Mouse (Mus musculus) stomach, embryonic 15.5 days (tissue): ENCODE measurements around the gene Cidec. TPM values are rescaled to one million over a fixed set of nuclear protein-coding genes. Genes with fewer than 3 reads are reported as not detected.

ENCODE experiments used
- ATAC-seq: fragments of 200-750 bp; cut with Nextera tagmentation; 2 replicates; pipeline ENCODE4 v1.8.0; 2017; ENCODE audit warnings: low read depth, moderate number of reproducible peaks, moderate TSS enrichment; ENCODE audit not compliant: insufficient read depth, low FRiP score
- H3K27ac ChIP-seq: fragments of 300-500 bp; sonication (generic); 2 replicates; pipeline ENCODE4 v1.5.1; 2015; ENCODE audit warnings: mild to moderate bottlenecking, inconsistent platforms
- H3K27me3 ChIP-seq: fragments of 300-500 bp; sonication (generic); replicated peaks from 2 replicates; pipeline ENCODE4 v1.6.1; 2015; ENCODE audit warnings: inconsistent platforms
- H3K36me3 ChIP-seq: fragments of 300-500 bp; sonication (generic); 2 replicates; pipeline ENCODE4 v1.6.1; 2015; ENCODE audit warnings: inconsistent platforms
- H3K4me1 ChIP-seq: fragments of 300-500 bp; sonication (generic); 2 replicates; pipeline ENCODE4 v1.6.1; 2015; ENCODE audit warnings: inconsistent platforms
- H3K4me2 ChIP-seq: fragments of 300-500 bp; sonication (generic); 2 replicates; pipeline ENCODE4 v1.6.1; 2015; ENCODE audit warnings: mild to moderate bottlenecking, inconsistent platforms
- H3K4me3 ChIP-seq: fragments of 300-500 bp; sonication (generic); replicated peaks from 2 replicates; pipeline ENCODE4 v1.5.1; 2015; ENCODE audit warnings: inconsistent platforms
- H3K9ac ChIP-seq: fragments of 300-500 bp; sonication (generic); 2 replicates; pipeline ENCODE4 v1.6.1; 2015; ENCODE audit warnings: inconsistent platforms
- H3K9me3 ChIP-seq: fragments of 300-500 bp; sonication (generic); 2 replicates; pipeline ENCODE4 v1.6.1; 2016; ENCODE audit warnings: inconsistent platforms
- WGBS: fragments of 180-500 bp; shearing (Covaris S2); methylation state at CpG from one replicate; pipeline ENCODE4 v1.1.7; 2015; 5-methylcytosine and 5-hydroxymethylcytosine counted together
- polyA plus RNA-seq: library from polyadenylated mRNA; unstranded; fragments of >200 nt; fragmentation: Nextera tagmentation; extraction: Ambion mirVana; gene quantifications from 2 replicates; pipeline ENCODE4 v1.2.1, GENCODE M21; 2015

Cidec gene
- polyA plus RNA-seq, 1 experiment from 2014 or later, result 2.3 TPM

DNA sequence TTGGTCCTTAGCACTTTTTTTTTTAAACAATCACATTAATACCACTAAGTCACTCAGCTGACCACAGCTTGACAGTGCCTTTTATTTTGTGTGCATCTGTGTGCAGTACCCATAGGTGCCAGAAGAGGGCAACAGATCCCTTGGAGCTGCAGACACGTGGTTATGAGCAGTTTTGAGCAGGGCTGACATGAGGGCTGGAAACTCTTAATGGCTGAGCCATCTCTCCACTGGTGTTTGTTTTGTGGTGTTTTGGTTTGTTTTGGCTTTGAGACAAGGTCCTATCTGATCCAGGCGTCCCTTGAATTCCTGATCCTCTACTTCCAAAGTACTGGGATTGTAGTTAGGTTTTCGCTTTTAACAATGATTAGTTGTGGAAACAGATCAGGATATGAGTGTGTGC, 8.2 kb downstream of the Cidec start:
- H3K4me2 ChIP-seq, result no peak overlapping the region
- H3K27ac ChIP-seq, result no peak overlapping the region
- 60% methylated on average over 3 of the region's 3 CpGs for WGBS
- ATAC-seq, result no peak
- no peaks in the 10 kb centered on the region for H3K27me3 ChIP-seq
- no peak overlapping the region for H3K9ac ChIP-seq
- no peaks in the 10 kb centered on the region for H3K9me3 ChIP-seq
- no peak overlapping the region for H3K4me3 ChIP-seq
- no peaks in the 10 kb centered on the region for H3K36me3 ChIP-seq
- H3K4me1 ChIP-seq, result no peaks in the 10 kb centered on the region

DNA sequence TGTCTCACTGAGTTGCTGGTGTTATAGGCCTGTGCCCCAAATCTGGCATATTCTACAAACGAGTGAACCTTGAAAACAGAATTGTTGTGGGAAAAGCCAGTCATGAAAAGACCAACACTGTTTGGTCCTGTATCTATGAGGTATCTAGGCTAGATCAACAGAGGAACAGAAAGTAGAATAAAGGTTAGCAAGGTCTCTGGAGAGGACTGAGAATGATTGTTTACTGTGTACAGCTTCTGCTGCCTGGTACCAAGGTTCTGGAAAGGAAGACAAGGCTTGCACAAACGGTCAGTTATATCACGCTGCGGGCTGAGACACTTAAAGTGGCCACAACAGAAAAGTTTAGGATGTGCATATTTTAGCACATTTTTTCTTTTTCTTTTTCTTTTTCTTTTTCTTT, 8.9 kb downstream of the Cidec start:
- no peak overlapping the region for H3K9ac ChIP-seq
- H3K27ac ChIP-seq, result no peak overlapping the region
- no peak overlapping the region for H3K4me3 ChIP-seq
- no peaks in the 10 kb centered on the region for H3K36me3 ChIP-seq
- H3K9me3 ChIP-seq, result no peaks in the 10 kb centered on the region
- H3K27me3 ChIP-seq, result no peaks in the 10 kb centered on the region
- ATAC-seq, result no peak
- no peak overlapping the region for H3K4me2 ChIP-seq
- 92% methylated on average over 4 of the region's 4 CpGs for WGBS
- no peaks in the 10 kb centered on the region for H3K4me1 ChIP-seq

DNA sequence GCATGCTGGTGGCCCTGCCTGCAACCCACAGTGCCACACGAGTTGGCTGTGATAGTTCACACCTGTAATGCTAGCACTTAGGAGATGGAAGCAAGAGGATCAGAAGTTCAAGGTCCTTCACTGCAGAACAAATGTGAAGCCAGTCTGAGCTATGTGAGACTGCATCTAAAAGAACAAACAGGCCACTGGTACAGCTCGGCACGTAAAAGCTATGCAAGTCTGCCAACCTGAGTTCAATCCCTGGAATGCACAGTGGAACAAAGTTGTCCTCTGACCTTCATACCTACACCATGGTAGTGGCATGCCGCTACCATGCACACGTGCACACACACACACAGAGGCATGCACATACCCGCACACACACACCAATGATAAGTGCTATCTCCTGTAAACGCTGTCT, 11.4 kb downstream of the Cidec start:
- Histone ChIP-seq H3K27me3 (no peaks in the 10 kb centered on the region), H3K4me3 (no peak overlapping the region), H3K9ac (no peak overlapping the region), H3K4me2 (no peak overlapping the region), H3K4me1 (0 out of 2 replicates have a peak, but pooled peaks cover 4% of the 10 kb centered on the region), H3K9me3 (no peaks in the 10 kb centered on the region), H3K36me3 (no peaks in the 10 kb centered on the region), H3K27ac (no peak overlapping the region)
- peak; percentile 30; the same call in 1 of the 2 replicates for ATAC-seq
- WGBS, result 70% methylated on average over 7 of the region's 7 CpGs

DNA sequence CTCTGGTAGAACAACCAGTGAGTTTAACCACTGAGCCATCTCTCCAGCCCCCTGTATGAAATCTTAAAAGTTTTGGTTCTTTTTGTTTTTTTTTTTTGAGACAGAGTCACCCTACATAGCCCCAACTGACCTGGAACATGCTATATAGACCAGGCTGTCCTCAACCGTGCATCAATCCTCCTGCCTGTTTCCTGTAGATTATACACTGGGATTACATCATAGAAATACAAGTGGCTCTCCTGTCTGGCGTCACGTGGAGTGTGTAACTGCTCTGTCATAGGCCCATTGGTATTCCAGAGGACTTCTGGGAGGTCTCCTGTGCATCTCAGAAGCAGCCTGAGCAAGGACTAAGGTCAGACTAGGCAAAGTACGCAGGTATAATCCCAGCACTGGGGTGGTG, 12.6 kb downstream of the Cidec start:
- Histone ChIP-seq H3K4me1 (peaks cover 8% of the 10 kb centered on the region; the same call in 1 of the 2 replicates), H3K36me3 (no peaks in the 10 kb centered on the region), H3K27ac (no peak overlapping the region), H3K9me3 (no peaks in the 10 kb centered on the region), H3K9ac (no peak overlapping the region), H3K27me3 (no peaks in the 10 kb centered on the region), H3K4me2 (no peak overlapping the region), H3K4me3 (no peak overlapping the region)
- ATAC-seq, result no peak
- 71% methylated on average over 4 of the region's 4 CpGs for WGBS

DNA sequence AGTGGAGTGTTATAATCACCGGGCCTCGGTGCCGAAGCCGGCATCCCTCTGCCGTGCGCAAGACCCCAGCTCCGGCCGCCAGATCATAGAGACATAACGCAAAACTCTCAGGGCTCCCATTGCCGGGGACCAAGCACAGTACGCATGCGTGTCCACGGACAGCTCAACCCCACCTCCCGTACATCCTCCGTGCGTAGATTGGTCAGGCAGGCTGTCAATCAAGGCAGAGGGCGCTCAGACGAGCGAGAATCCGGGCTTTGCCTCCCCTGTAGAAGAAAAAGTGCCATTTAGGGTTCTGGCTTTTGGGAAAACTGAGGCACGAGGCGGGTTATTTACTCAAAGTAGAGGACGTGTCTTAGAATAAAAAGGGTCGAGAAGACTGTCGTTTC, 16.4 kb downstream of the Cidec start, which contains the start of gene Rpusd3:
Gene Rpusd3 (minus strand): TSS at position 142 of the 389 bp plus-strand sequence.
- H3K9me3 ChIP-seq, result no peaks in the 10 kb centered on the region
- WGBS, result under 1% methylated on average over 25 of the region's 25 CpGs
- no peaks in the 10 kb centered on the region for H3K36me3 ChIP-seq
- H3K27ac ChIP-seq, result no peak within 1 kb of the TSS; the same call in 1 of the 2 replicates
- H3K9ac ChIP-seq, result peak within 1 kb of the TSS; percentile 50
- peak within 1 kb of the TSS; percentile 66 for H3K4me3 ChIP-seq
- ATAC-seq, result peak; percentile 96
- no peaks in the 10 kb centered on the region for H3K27me3 ChIP-seq
- peaks cover 8% of the 10 kb centered on the region; the same call in 1 of the 2 replicates for H3K4me1 ChIP-seq
- H3K4me2 ChIP-seq, result peak within 1 kb of the TSS; percentile 95

DNA sequence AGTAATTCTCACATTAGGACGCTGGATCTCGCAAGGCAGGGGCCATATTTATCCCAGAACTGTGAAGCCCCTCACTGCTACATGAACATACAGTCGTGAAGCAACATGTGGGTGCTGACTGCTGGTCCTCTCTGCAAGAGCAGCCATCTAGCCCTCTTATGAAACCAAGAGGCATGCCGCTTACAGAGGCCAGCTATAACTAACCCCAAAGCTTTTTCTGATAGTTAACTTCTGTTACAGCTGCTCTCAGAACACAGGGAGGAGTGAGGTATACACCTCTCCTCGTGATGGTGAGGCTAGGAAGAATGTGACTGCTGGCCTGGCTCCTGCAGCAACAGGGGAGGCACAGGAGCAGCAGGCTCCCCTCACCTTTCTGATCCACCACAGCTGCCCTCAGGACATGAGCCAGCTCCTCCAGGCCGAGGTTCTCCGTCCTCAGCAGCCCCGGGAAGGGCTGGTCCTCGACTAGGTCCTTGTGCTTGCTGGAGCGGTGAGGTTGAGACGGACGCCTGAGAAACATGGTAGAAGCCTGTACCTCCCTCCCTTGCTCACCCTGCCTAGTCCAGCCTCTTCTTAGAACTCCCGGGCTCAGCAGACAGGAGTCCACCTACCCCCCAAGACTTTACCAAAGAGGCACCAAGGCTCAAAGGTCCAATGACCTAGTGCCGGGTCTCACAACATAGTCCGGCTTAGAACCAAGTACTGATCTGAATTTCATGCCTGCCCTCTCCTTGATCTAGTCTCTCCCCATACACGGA, 16.9 kb downstream of the Cidec start:
- WGBS, result 11% methylated on average over 16 of the region's 16 CpGs
- Histone ChIP-seq H3K9me3 (no peaks in the 10 kb centered on the region), H3K4me1 (peaks cover 8% of the 10 kb centered on the region; the same call in 1 of the 2 replicates), H3K9ac (peak overlapping the region; percentile 50), H3K4me3 (peak overlapping the region; percentile 66), H3K27ac (no peak overlapping the region; the same call in 1 of the 2 replicates), H3K27me3 (no peaks in the 10 kb centered on the region), H3K36me3 (no peaks in the 10 kb centered on the region), H3K4me2 (peak overlapping the region; percentile 95)
- peak; percentile 37 for ATAC-seq

DNA sequence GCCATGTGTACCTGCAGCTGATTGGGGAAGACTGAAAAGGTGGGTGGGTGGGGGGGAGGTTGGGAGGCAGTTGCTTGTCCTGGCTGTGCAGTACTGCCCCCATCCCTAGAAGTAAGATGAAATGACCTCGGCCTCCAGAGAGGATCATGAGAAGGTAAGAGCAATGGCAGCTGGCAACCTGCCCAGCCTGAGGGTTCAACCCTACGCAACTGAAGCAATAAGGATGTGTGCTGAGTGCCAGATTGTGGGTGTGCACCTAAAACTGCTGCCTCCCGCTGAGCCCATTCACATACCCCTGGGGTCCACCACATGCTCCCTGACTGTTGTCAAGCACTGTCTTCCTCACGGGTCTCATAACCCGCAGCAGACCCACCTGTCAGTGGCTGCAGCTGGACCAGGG, 19.1 kb downstream of the Cidec start:
- Histone ChIP-seq H3K9ac (no peak overlapping the region), H3K27me3 (no peaks in the 10 kb centered on the region), H3K36me3 (no peaks in the 10 kb centered on the region), H3K4me2 (no peak overlapping the region), H3K4me3 (no peak overlapping the region), H3K27ac (no peak overlapping the region), H3K9me3 (no peaks in the 10 kb centered on the region), H3K4me1 (peaks cover 8% of the 10 kb centered on the region; the same call in 1 of the 2 replicates)
- ATAC-seq, result no peak
- WGBS, result 76% methylated on average over 5 of the region's 5 CpGs

DNA sequence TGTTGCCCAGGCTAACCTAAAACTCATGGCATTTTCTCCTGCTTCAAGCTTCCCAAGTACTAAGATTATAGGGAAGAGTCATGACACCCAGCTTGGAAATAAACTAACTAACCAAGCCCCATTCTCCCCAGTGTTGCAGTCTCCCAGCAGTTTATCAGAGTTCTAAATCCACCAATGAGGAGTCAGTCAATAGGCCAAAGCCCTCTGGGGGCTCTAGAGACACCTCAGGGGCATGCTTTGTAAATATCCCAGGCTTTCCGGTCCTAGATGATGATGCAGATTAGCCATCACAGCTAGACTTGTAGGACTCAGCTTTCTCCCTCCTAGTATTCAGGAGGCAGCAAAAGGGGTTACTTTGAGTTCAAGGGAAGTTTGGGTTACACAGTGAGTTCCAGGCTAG, 25.6 kb downstream of the Cidec start:
- no peaks in the 10 kb centered on the region for H3K9me3 ChIP-seq
- no peak overlapping the region for H3K4me3 ChIP-seq
- 0 out of 2 replicates have a peak, but pooled peaks cover 2% of the 10 kb centered on the region for H3K36me3 ChIP-seq
- no peaks in the 10 kb centered on the region for H3K27me3 ChIP-seq
- no peaks in the 10 kb centered on the region for H3K4me1 ChIP-seq
- H3K27ac ChIP-seq, result no peak overlapping the region
- H3K4me2 ChIP-seq, result no peak overlapping the region
- H3K9ac ChIP-seq, result no peak overlapping the region
- WGBS, result 58% methylated on average over 1 of the region's 1 CpGs
- ATAC-seq, result no peak

DNA sequence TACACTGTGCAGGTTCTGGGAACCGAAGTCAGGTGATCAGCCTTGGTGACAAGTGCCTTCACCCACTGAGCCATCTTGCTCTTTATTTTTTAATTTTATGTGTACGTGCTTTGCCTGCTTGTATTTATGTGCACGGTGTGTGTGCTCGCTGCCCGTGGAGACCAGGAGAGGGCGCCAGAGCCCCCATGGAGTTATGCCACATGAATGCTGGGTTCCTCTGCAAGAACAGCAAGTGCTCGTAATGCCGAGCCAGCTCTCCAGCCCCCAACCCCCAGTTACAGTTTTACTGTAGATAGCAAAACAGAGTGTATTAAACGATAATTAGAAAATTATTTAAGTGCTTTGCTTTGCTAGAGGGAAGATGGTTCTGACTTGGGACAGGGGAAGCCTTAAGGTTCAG, 28.9 kb downstream of the Cidec start:
- Histone ChIP-seq H3K27me3 (no peaks in the 10 kb centered on the region), H3K36me3 (0 out of 2 replicates have a peak, but pooled peaks cover 2% of the 10 kb centered on the region), H3K4me1 (no peaks in the 10 kb centered on the region), H3K9me3 (no peaks in the 10 kb centered on the region), H3K4me3 (no peak overlapping the region), H3K9ac (no peak overlapping the region), H3K27ac (no peak overlapping the region), H3K4me2 (no peak overlapping the region)
- no peak for ATAC-seq
- WGBS, result 78% methylated on average over 9 of the region's 9 CpGs

DNA sequence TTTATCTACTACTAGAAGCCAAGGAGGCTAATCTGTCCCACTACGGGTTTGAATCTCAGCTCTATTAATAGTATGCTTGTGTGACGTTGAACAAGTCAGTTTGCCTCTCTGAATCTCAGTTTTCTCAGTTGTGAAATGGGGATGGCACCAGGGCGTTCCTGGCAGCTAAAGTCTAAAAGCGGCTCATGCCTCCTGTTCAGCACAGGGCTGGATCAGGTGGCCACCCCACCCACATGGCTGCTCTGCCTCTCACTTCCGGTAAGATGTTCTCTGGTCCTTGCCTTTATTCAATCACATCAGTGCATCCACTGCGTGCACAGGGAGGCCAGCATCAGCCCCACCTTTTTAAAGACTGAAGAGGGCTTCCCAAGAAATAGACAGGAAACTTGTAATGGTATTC, 30.1 kb downstream of the Cidec start:
- H3K9me3 ChIP-seq, result no peaks in the 10 kb centered on the region
- H3K4me2 ChIP-seq, result no peak overlapping the region
- H3K4me1 ChIP-seq, result no peaks in the 10 kb centered on the region
- no peak overlapping the region for H3K4me3 ChIP-seq
- no peak for ATAC-seq
- WGBS, result 86% methylated on average over 6 of the region's 6 CpGs
- no peak overlapping the region for H3K9ac ChIP-seq
- H3K27ac ChIP-seq, result no peak overlapping the region
- 0 out of 2 replicates have a peak, but pooled peaks cover 2% of the 10 kb centered on the region for H3K36me3 ChIP-seq
- no peaks in the 10 kb centered on the region for H3K27me3 ChIP-seq

DNA sequence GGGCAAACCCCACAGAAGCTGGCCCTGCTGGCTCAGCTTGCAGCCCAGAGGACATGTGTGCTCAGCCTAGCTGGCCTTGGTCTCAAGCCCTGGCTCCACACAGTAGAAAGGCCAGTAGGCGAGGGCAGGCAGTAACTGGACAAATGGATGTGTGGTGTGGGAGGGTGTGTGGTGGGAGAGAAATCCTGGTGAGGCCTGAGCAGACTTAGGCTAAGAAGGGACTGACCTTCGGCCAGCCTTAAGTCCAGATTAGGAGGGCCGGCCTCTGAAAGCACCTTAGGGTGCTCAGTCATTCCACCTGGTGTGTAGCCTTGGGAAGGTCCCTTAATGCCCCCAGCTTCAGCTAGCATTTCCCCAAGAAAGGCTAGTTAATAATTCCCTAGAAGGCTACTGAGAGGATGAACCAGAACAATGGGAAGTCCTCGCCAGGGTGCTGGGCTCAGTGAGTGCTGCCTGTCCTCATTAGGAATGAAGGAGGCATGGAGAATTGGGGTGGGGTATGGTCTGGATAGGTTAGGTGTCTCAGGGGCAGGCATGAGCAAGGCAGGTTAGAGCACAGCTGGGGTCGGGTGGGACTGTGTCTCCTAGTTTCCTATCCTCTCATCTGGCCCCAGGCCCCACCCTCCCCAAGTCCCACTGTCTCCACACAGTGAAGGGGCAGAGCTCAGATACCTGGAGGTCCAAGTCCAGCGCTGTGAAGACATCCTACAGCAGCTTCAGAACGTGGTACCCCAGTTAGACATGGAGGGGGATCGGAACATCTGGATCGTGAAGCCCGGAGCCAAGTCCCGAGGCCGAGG, 30.7 kb downstream of the Cidec start:
- Histone ChIP-seq H3K4me2 (no peak overlapping the region), H3K27ac (no peak overlapping the region), H3K9me3 (no peaks in the 10 kb centered on the region), H3K36me3 (0 out of 2 replicates have a peak, but pooled peaks cover 2% of the 10 kb centered on the region), H3K27me3 (no peaks in the 10 kb centered on the region), H3K9ac (no peak overlapping the region), H3K4me3 (no peak overlapping the region), H3K4me1 (no peaks in the 10 kb centered on the region)
- ATAC-seq, result no peak
- WGBS, result 72% methylated on average over 12 of the region's 12 CpGs

DNA sequence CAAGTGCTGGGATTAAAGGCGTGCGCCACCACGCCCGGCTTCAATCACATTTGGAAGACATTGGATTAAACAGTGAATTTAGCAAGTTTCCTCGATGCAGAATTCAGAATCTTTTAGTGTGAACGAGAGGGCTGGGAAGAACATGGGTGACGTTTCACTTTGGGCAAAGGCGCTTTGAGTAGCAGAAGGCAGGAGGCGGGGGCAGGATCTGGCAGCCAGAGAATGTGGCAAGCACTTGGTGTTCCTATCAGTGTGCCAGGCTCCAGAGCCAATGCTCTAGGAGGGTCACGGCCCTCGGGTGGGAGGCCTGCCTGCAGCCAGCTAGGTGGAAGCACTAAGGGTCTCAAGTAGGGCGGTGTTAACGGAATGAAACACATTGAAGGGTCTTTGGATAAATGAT, 33.5 kb downstream of the Cidec start:
- H3K4me3 ChIP-seq, result no peak overlapping the region
- no peaks in the 10 kb centered on the region for H3K9me3 ChIP-seq
- no peak overlapping the region for H3K9ac ChIP-seq
- WGBS, result 89% methylated on average over 13 of the region's 13 CpGs
- no peaks in the 10 kb centered on the region for H3K27me3 ChIP-seq
- H3K4me2 ChIP-seq, result no peak overlapping the region
- no peaks in the 10 kb centered on the region for H3K36me3 ChIP-seq
- H3K4me1 ChIP-seq, result no peaks in the 10 kb centered on the region
- no peak for ATAC-seq
- no peak overlapping the region for H3K27ac ChIP-seq
